Mouse (Mus musculus) limb, embryonic 13.5 days (tissue): ENCODE results near the gene Slit2. TPM values are rescaled to one million over a fixed set of nuclear protein-coding genes. Genes with fewer than 3 reads are reported as not detected.

ENCODE experiments used
- ATAC-seq: fragments of 200-750 bp; cut with Nextera tagmentation; 2 replicates; pipeline ENCODE4 v1.8.0; 2017; ENCODE audit warnings: low read depth, moderate number of reproducible peaks, moderate TSS enrichment; ENCODE audit not compliant: low FRiP score
- H3K27ac ChIP-seq: fragments of 300-500 bp; sonication (generic); 2 replicates; pipeline ENCODE4 v1.5.1; 2015; ENCODE audit warnings: inconsistent platforms, mild to moderate bottlenecking, moderate library complexity
- H3K27me3 ChIP-seq: fragments of 300-500 bp; sonication (generic); 2 replicates; pipeline ENCODE4 v1.6.1; 2015; ENCODE audit warnings: mild to moderate bottlenecking, inconsistent platforms
- H3K36me3 ChIP-seq: fragments of 300-500 bp; sonication (generic); 2 replicates; pipeline ENCODE4 v1.6.1; 2015; ENCODE audit warnings: inconsistent platforms, mild to moderate bottlenecking, moderate library complexity
- H3K4me1 ChIP-seq: fragments of 300-500 bp; sonication (generic); 2 replicates; pipeline ENCODE4 v1.6.1; 2015; ENCODE audit warnings: inconsistent platforms
- H3K4me2 ChIP-seq: fragments of 300-500 bp; sonication (generic); replicated peaks from 2 replicates; pipeline ENCODE4 v1.6.1; 2015; ENCODE audit warnings: inconsistent platforms, mild to moderate bottlenecking, moderate library complexity
- H3K4me3 ChIP-seq: fragments of 300-500 bp; sonication (generic); 2 replicates; pipeline ENCODE4 v1.5.1; 2015; ENCODE audit warnings: moderate library complexity, mild to moderate bottlenecking, inconsistent platforms
- H3K9ac ChIP-seq: fragments of 300-500 bp; sonication (generic); 2 replicates; pipeline ENCODE4 v1.6.1; 2015; ENCODE audit warnings: mild to moderate bottlenecking, inconsistent platforms
- H3K9me3 ChIP-seq: fragments of 300-500 bp; sonication (generic); 2 replicates; pipeline ENCODE4 v1.6.1; 2016; ENCODE audit warnings: inconsistent platforms
- WGBS: fragments of 180-500 bp; shearing (Covaris S2); methylation state at CpG from one replicate; pipeline ENCODE4 v1.1.7; 2015; 5-methylcytosine and 5-hydroxymethylcytosine counted together
- polyA plus RNA-seq: library from polyadenylated mRNA; unstranded; fragments of >200 nt; fragmentation: Nextera tagmentation; extraction: Ambion mirVana; gene quantifications from 2 replicates; pipeline ENCODE4 v1.2.1, GENCODE M21; 2015

Gene Slit2
- polyA plus RNA-seq, 1 experiment from 2014 or later, result 40.7 TPM

- Histone ChIP-seq H3K4me2 (no peak overlapping the region), H3K27me3 (no peaks in the 10 kb centered on the region), H3K27ac (no peak overlapping the region), H3K9me3 (no peaks in the 10 kb centered on the region), H3K9ac (no peak overlapping the region), H3K4me1 (no peaks in the 10 kb centered on the region), H3K36me3 (no peaks in the 10 kb centered on the region), H3K4me3 (no peak overlapping the region)
- ATAC-seq, result no peak
- WGBS, result 74% methylated on average over 8 of the region's 8 CpGs
These were observed 98.4 kb downstream of the Slit2 start for GRCm38 (mm10) chr5:48081223-48081881.

GRCm38 (mm10) chr5:48113400-48113799 lies 130.5 kb downstream of the Slit2 start:
- Histone ChIP-seq H3K4me1 (no peaks in the 10 kb centered on the region), H3K36me3 (no peaks in the 10 kb centered on the region), H3K9me3 (no peaks in the 10 kb centered on the region), H3K27me3 (no peaks in the 10 kb centered on the region), H3K9ac (no peak overlapping the region), H3K4me3 (no peak overlapping the region), H3K4me2 (no peak overlapping the region), H3K27ac (no peak overlapping the region)
- WGBS, result 15% methylated on average over 1 of the region's 1 CpGs
- ATAC-seq, result no peak

GRCm38 (mm10) chr5:48114969-48115537 lies 132.1 kb downstream of the Slit2 start:
- H3K36me3 ChIP-seq, result no peaks in the 10 kb centered on the region
- no peaks in the 10 kb centered on the region for H3K27me3 ChIP-seq
- no peaks in the 10 kb centered on the region for H3K9me3 ChIP-seq
- no peak for ATAC-seq
- no peaks in the 10 kb centered on the region for H3K4me1 ChIP-seq
- H3K4me2 ChIP-seq, result no peak overlapping the region
- H3K4me3 ChIP-seq, result no peak overlapping the region
- H3K9ac ChIP-seq, result no peak overlapping the region
- WGBS, result 72% methylated on average over 4 of the region's 4 CpGs
- no peak overlapping the region for H3K27ac ChIP-seq

GRCm38 (mm10) chr5:48122651-48123050 lies 139.7 kb downstream of the Slit2 start:
- no peak for ATAC-seq
- 84% methylated on average over 5 of the region's 5 CpGs for whole genome bisulfite sequencing

GRCm38 (mm10) chr5:48125770-48126423 lies 143.0 kb downstream of the Slit2 start:
- H3K27me3 ChIP-seq, result no peaks in the 10 kb centered on the region
- H3K4me1 ChIP-seq, result no peaks in the 10 kb centered on the region
- no peak overlapping the region for H3K27ac ChIP-seq
- H3K9me3 ChIP-seq, result no peaks in the 10 kb centered on the region
- H3K4me2 ChIP-seq, result no peak overlapping the region
- 61% methylated on average over 3 of the region's 3 CpGs for WGBS
- no peaks in the 10 kb centered on the region for H3K36me3 ChIP-seq
- peak; percentile 28; the same call in 1 of the 2 replicates for ATAC-seq
- no peak overlapping the region for H3K4me3 ChIP-seq
- no peak overlapping the region for H3K9ac ChIP-seq

More at GRCm38 (mm10) chr5:48122651-48123050, 139.7 kb downstream of the Slit2 start:
- H3K9me3 ChIP-seq, result no peaks in the 10 kb centered on the region
- H3K9ac ChIP-seq, result no peak overlapping the region
- no peaks in the 10 kb centered on the region for H3K36me3 ChIP-seq
- no peaks in the 10 kb centered on the region for H3K27me3 ChIP-seq
- H3K4me3 ChIP-seq, result no peak overlapping the region
- H3K27ac ChIP-seq, result no peak overlapping the region
- H3K4me2 ChIP-seq, result no peak overlapping the region
- no peaks in the 10 kb centered on the region for H3K4me1 ChIP-seq

- no peak overlapping the region for H3K9ac ChIP-seq
- H3K4me3 ChIP-seq, result no peak overlapping the region
- H3K9me3 ChIP-seq, result no peaks in the 10 kb centered on the region
- H3K36me3 ChIP-seq, result no peaks in the 10 kb centered on the region
- H3K4me1 ChIP-seq, result no peaks in the 10 kb centered on the region
- ATAC-seq, result no peak
- H3K4me2 ChIP-seq, result no peak overlapping the region
- no peak overlapping the region for H3K27ac ChIP-seq
- 80% methylated on average over 4 of the region's 4 CpGs for WGBS
- no peaks in the 10 kb centered on the region for H3K27me3 ChIP-seq
These were observed 147.0 kb downstream of the Slit2 start for GRCm38 (mm10) chr5:48129981-48130380.

GRCm38 (mm10) chr5:48136571-48136970 lies 153.6 kb downstream of the Slit2 start:
- H3K4me1 ChIP-seq, result no peaks in the 10 kb centered on the region
- H3K36me3 ChIP-seq, result no peaks in the 10 kb centered on the region
- no peak overlapping the region for H3K27ac ChIP-seq
- no peak overlapping the region for H3K4me3 ChIP-seq
- H3K9me3 ChIP-seq, result no peaks in the 10 kb centered on the region
- H3K4me2 ChIP-seq, result no peak overlapping the region
- no peak overlapping the region for H3K9ac ChIP-seq
- H3K27me3 ChIP-seq, result no peaks in the 10 kb centered on the region
- no peak for ATAC-seq
- 24% methylated on average over 3 of the region's 3 CpGs for WGBS

GRCm38 (mm10) chr5:48138849-48139487 lies 156.0 kb downstream of the Slit2 start:
- H3K36me3 ChIP-seq, result no peaks in the 10 kb centered on the region
- 18% methylated on average over 8 of the region's 8 CpGs for WGBS

GRCm38 (mm10) chr5:48139488-48139862 lies 156.5 kb downstream of the Slit2 start:
- ATAC-seq, result no peak

More at GRCm38 (mm10) chr5:48138849-48139487, 156.0 kb downstream of the Slit2 start:
- ATAC-seq, result peak; percentile 28; the same call in 1 of the 2 replicates
- no peak overlapping the region for H3K4me3 ChIP-seq
- no peaks in the 10 kb centered on the region for H3K9me3 ChIP-seq
- H3K9ac ChIP-seq, result no peak overlapping the region; the same call in 1 of the 2 replicates
- H3K27ac ChIP-seq, result no peak overlapping the region
- H3K4me1 ChIP-seq, result no peaks in the 10 kb centered on the region
- no peaks in the 10 kb centered on the region for H3K27me3 ChIP-seq
- no peak overlapping the region for H3K4me2 ChIP-seq

GRCm38 (mm10) chr5:48146082-48146481 lies 163.1 kb downstream of the Slit2 start:
- Histone ChIP-seq H3K4me3 (no peak overlapping the region), H3K27me3 (no peaks in the 10 kb centered on the region), H3K36me3 (no peaks in the 10 kb centered on the region), H3K9me3 (no peaks in the 10 kb centered on the region), H3K9ac (no peak overlapping the region), H3K4me1 (no peaks in the 10 kb centered on the region), H3K4me2 (no peak overlapping the region), H3K27ac (no peak overlapping the region)
- ATAC-seq, result no peak
- WGBS, result 87% methylated on average over 2 of the region's 2 CpGs

More at GRCm38 (mm10) chr5:48139488-48139862, 156.5 kb downstream of the Slit2 start:
- H3K9ac ChIP-seq, result no peak overlapping the region
- no peak overlapping the region for H3K27ac ChIP-seq
- H3K27me3 ChIP-seq, result no peaks in the 10 kb centered on the region
- H3K9me3 ChIP-seq, result no peaks in the 10 kb centered on the region
- H3K4me1 ChIP-seq, result no peaks in the 10 kb centered on the region
- no peak overlapping the region for H3K4me2 ChIP-seq
- H3K36me3 ChIP-seq, result no peaks in the 10 kb centered on the region
- WGBS, result 41% methylated on average over 6 of the region's 6 CpGs
- H3K4me3 ChIP-seq, result no peak overlapping the region

GRCm38 (mm10) chr5:48160829-48161228 lies 177.9 kb downstream of the Slit2 start:
- Histone ChIP-seq H3K9ac (no peak overlapping the region), H3K9me3 (no peaks in the 10 kb centered on the region), H3K36me3 (no peaks in the 10 kb centered on the region), H3K27me3 (no peaks in the 10 kb centered on the region), H3K4me2 (no peak overlapping the region), H3K27ac (no peak overlapping the region), H3K4me1 (no peaks in the 10 kb centered on the region), H3K4me3 (no peak overlapping the region)
- 65% methylated on average over 3 of the region's 3 CpGs for WGBS
- ATAC-seq, result no peak

- no peak for ATAC-seq
- Histone ChIP-seq H3K27ac (no peak overlapping the region), H3K4me2 (no peak overlapping the region), H3K4me1 (no peaks in the 10 kb centered on the region), H3K9me3 (no peaks in the 10 kb centered on the region), H3K36me3 (no peaks in the 10 kb centered on the region), H3K4me3 (no peak overlapping the region), H3K9ac (no peak overlapping the region), H3K27me3 (no peaks in the 10 kb centered on the region)
- 39% methylated on average over 9 of the region's 9 CpGs for WGBS
These were observed 198.8 kb downstream of the Slit2 start for GRCm38 (mm10) chr5:48181646-48182302.
